Mouse (Mus musculus): ENCODE results near the gene Mgat5.

Gene Mgat5

DNA sequence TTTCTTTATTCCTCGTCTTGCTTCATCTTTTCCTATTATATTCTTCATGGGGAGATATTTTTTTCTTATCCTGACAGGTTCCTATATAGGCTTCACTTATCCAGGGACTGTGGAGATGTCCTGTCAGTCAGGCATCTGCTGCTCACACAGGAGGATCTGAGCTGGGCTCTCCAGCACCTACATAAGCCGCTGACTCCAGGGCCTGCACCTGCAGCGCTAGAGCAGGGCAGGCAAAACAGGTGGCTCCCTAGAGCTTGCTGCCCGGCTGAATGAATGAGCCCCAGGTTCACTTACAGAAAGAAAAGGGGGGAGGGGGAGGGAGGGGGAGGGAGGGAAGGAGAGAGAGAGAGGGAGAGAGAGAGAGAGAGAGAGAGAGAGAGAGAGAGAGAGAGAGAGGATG, 175.3 kb downstream of the Mgat5 start:
- DNase-seq (ENCODE audit: low read depth in 1 of 2, low spot score in 2 of 2): no peak

GRCm38 (mm10) chr1:127380749-127381501, 176.1 kb downstream of the Mgat5 start:
- DNase-seq (ENCODE audit: low read depth in 1 of 2, low spot score in 2 of 2): no peak

DNA sequence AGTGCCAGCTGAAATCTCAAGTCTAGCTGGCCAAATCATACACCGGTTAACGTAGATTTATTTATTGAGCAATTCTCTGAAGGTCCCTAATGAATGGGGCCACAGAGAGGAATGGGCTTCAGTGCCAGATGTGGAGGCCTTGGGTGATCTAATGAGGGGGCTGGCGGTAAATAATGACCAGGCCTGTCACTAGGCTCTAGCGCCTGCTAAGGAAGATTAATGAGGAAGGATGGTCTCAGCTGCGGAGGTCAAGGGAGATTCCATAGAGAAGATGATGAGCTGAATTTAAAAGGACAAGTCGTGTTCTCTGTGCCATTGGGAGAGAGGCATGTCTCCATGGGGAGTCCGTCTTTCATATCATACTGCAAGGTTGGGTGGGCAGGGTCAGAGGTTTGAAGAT, 178.3 kb downstream of the Mgat5 start:
- DNase-seq (ENCODE audit: low read depth in 1 of 2, low spot score in 2 of 2): no peak

GRCm38 (mm10) chr1:127387226-127387625, 182.4 kb downstream of the Mgat5 start:
- no peak for DNase-seq (ENCODE audit: low read depth in 1 of 2, low spot score in 2 of 2)

DNA sequence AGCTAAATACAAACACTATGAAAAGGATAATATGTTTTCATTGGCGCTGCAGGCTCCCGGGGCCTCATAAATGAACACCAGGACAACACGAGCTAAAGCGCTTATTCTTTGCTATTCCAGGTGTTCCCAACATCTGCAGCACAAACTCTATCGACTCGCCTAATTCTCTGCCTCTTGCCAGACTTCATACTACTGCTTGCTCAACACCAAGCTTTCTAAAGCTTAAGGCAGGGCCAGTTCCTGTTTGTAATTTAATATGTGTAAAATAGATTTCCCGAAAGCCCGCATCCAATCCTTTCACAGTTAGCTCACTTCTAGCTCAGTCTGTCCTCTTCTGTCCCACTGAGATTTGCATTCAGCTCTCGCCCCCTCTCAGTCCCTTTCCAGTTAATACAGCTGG, 182.8 kb downstream of the Mgat5 start:
- no peak for DNase-seq (ENCODE audit: low read depth in 1 of 2, low spot score in 2 of 2)

- DNase-seq (ENCODE audit: low read depth in 1 of 2, low spot score in 2 of 2): no peak
These were observed 189.9 kb downstream of the Mgat5 start for GRCm38 (mm10) chr1:127394716-127395115.

DNA sequence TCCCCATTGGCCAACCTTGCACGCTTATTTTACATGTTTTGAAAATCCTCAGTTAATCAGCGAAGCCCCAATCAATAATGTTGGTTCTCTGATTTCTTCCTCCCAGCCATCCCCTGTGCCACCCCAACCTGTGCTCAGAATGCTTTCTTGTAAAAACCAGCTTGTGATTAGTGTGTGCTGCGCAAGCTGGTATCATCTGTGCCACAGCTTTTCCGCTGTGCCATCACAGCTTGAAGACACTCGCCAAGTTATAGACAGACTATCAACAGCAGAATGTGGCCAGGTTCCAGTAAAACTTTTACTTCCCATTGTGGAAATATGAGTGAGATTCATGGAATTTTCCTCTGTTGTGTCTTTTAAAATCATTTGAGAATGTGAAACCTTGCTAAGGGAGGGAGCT, 190.9 kb downstream of the Mgat5 start:
- DNase-seq (ENCODE audit: low read depth in 1 of 2, low spot score in 2 of 2): no peak

DNA sequence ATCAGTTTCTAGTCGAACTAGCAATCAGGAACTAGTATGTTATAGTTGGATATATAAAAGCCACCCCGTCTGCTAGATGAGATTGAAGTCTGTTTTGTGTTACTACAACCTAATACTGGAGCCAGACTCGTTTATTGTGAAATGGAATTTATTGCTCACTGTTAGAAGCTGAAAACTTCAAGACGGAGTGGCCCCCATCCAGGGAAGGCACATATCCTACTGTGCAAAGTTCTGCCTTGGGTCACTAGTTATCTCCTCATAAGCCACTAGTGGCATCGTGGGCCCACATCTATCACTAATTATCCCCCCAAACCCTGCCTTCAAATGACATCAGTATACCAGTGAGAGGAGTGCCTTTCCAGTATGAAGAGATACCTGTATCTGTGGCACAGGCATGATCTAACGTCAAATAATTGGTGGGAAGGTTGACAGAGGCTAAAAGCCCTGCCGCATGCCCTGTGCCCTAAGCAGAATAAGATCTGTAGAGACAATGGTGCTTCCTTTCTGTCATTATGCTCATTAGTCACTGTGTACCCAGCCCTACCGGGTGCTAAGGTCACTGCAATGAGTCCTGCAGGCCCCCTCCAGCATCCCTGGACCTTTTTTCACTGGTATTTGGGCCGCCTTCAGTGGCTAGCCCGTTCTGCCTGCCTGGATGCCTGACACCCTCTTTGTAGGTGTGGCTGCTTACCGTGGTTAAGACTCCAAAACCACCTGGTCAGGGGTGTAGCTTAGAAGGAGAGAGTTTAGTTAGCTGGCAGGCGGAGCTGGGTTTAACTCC, 191.9 kb downstream of the Mgat5 start:
- DNase-seq (ENCODE audit: low read depth in 1 of 2, low spot score in 2 of 2): no peak

DNA sequence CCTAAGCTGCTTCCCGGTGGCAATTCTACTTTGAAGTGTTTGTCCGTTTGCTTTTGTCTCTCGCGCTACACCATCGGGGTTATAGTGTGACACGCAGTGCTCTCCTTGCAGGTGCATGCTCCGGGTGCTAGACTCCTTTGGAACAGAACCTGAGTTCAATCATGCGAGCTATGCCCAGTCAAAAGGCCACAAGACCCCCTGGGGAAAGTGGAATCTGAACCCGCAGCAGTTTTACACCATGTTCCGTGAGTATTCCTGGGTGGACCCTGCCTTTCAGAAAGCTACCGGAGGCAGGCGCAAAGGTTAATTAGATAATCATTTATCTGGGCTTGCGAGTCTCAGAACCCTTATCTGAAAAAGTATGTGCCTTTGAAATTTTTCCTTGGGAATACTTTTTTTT, 192.6 kb downstream of the Mgat5 start:
- DNase-seq (ENCODE audit: low read depth in 1 of 2, low spot score in 2 of 2): no peak

GRCm38 (mm10) chr1:127398186-127398585, 193.4 kb downstream of the Mgat5 start:
- no peak for DNase-seq (ENCODE audit: low read depth in 1 of 2, low spot score in 2 of 2)

- no peak for DNase-seq (ENCODE audit: low read depth in 1 of 2, low spot score in 2 of 2)
These were observed 195.4 kb downstream of the Mgat5 start for GRCm38 (mm10) chr1:127400198-127400597.

DNA sequence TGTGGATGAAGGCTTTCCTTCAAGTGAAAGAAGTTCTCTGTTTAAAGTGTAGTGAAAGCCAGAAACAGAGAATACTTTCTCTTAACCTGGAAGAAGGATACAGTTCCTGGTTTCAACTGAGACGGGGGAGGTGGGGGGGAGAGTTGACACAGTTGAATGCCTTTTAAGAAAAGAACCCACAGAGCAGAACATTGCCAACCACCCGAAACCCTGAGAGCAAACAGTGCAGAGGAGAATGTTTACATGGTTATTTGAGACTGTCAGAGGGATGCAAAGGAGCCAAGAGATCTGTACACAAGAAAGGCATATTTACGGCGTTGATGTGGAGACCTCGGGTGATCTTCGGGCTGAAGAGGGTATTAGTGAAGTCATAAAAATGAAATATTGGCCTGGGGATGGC, 195.9 kb downstream of the Mgat5 start:
- no peak for DNase-seq (ENCODE audit: low read depth in 1 of 2, low spot score in 2 of 2)

GRCm38 (mm10) chr1:127404655-127405054, 199.8 kb downstream of the Mgat5 start:
- DNase-seq (ENCODE audit: low read depth in 1 of 2, low spot score in 2 of 2): no peak

- no peak for DNase-seq (ENCODE audit: low read depth in 1 of 2, low spot score in 2 of 2)
These were observed 204.2 kb downstream of the Mgat5 start for GRCm38 (mm10) chr1:127408957-127409423.

GRCm38 (mm10) chr1:127409512-127409911, 204.7 kb downstream of the Mgat5 start:
- no peak for DNase-seq (ENCODE audit: low read depth in 1 of 2, low spot score in 2 of 2)

- no peak for DNase-seq (ENCODE audit: low read depth in 1 of 2, low spot score in 2 of 2)
These were observed 209.7 kb downstream of the Mgat5 start for GRCm38 (mm10) chr1:127414500-127414899.

DNA sequence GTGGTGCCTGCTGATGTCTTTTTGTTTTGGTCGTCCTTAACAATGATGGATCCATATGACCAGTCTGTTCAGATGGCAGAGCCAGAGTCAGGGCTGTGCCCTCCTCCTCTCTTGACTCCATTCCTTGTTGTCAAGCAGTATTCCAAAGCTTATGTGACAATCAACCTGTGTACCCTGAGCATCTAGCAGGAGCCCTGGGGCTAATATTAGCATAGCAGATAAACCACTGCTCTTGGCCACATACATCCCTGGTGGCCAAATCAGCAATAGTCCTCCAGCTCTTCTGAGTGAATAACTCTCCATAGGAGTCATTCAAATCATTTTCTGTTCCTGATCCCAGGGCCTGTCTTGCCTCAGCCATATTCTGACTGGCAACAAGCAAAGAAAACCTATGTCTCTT, 211.1 kb downstream of the Mgat5 start:
- no peak for DNase-seq (ENCODE audit: low read depth in 1 of 2, low spot score in 2 of 2)

- no peak for DNase-seq (ENCODE audit: low read depth in 1 of 2, low spot score in 2 of 2)
These were observed 212.2 kb downstream of the Mgat5 start for GRCm38 (mm10) chr1:127416971-127417370.

- no peak for DNase-seq (ENCODE audit: low read depth in 1 of 2, low spot score in 2 of 2)
These were observed 214.2 kb downstream of the Mgat5 start for GRCm38 (mm10) chr1:127418916-127419575.

DNA sequence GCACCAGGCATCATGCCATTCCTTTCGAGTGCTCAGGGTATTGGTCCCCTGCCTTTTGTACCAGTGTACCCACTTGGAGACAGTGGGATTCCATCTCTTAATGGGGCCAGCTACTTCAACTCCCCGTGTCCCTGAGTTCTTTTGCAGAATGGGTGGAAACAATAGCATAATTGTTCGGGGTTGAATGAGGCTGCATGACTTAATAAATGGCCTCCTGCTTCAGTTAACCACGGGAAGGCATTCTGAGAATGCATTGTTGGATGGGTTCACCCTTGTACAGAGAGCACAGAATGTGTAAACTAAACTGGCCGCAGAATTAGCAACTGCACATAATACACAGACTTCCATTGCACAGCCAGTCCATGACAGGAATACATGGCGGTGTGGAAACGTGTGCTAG, 214.8 kb downstream of the Mgat5 start:
- no peak for DNase-seq (ENCODE audit: low read depth in 1 of 2, low spot score in 2 of 2)

- DNase-seq (ENCODE audit: low read depth in 1 of 2, low spot score in 2 of 2): no peak
These were observed 215.6 kb downstream of the Mgat5 start for GRCm38 (mm10) chr1:127420383-127420782.

GRCm38 (mm10) chr1:127420795-127421194, 216.0 kb downstream of the Mgat5 start:
- no peak for DNase-seq (ENCODE audit: low read depth in 1 of 2, low spot score in 2 of 2)

Data from monocyte, adult 2 months (primary cell).